Mouse (Mus musculus): Measurements from ENCODE around the gene Runx1.

Runx1 gene

DNA sequence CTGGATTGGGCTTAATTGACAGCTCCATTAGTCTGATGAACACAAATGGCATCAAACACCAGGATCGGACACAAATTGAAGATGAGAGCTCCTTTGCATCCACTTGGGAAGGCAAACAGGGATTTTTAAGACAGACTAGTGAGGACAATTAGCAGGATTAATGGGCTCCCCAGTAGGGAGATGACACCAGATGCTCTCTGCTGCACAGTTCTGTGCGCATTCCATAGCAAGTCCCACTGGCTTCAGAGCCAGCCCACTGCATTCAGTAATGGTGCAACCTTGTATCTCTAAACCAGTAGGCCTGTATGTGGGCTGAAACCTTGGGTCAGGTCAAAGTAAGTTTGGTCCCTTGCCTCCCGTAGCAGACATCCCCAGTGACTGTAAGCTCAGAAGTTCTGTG lies 80.7 kb downstream of the Runx1 start:
- no peak for DNase-seq (ENCODE audit: low spot score in 2 of 2)

DNA sequence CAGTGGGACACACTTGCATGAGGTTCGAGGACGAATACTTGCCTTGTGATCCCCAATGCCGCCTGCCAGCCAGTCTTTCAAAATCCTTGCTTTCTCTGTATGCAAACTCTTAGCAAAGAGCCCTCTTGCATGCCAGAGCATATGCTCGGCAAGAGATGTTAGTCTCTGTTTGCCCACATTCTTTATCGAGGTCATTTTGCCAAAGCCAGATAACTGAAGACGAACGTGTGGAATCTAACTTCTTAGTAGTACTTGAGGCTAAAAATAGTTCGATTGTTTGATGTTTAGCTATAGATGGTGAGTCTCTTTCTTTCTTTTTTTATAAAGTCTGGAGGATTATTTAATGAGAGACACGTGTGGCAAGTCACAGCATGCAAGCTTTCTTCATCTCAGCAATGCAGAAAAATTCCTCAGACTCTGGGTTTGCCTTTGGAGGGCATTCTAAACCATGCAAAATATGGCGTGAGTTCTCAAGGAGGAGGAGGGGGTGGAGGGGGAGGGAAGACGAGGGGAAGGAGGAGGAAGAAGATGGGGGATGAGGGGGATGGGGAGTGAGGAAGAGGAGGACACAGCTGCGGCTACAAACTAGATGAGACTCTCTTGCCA lies 81.7 kb downstream of the Runx1 start:
- DNase-seq (ENCODE audit: low spot score in 2 of 2) = no peak

DNA sequence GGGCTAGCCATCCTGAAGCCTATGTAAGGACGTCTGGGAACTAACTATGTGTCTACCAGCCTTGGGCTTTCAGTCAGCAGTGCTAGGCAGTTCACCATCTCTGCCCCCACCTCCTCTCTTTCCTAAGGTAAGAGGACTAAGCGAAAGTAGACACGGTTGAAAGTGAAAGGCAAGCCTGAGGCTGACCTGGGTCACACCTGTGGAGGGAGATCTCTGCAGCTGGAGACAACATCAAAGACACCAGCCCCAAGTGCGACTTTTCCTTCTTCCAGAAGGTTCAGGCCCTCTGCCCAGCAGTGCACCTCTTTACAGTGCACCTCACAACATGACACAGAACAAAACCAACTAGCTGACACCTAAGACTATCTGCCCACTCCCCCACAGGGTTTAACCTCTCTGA lies 82.2 kb downstream of the Runx1 start:
- DNase-seq (ENCODE audit: low spot score in 2 of 2) = no peak

DNA sequence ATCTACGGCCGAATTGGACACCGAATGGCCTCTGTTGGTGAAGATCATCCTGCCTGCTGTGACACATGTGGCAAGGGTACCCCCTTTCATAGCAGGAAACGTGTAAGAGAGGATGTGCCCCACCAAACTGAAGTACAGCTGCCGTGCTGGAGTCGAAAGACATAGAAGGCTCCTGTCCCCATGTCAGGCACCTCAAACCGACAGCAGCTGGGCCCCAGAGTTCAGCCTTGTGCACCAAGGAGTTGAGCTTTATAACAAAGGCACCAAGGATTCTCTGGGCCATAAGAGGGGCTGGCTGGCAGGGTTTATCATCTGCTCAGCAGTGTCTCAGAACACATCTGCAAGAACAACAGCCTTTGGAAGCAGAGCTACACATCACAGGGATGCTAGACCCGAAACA lies 84.6 kb downstream of the Runx1 start:
- no peak for DNase-seq (ENCODE audit: low spot score in 2 of 2)

DNA sequence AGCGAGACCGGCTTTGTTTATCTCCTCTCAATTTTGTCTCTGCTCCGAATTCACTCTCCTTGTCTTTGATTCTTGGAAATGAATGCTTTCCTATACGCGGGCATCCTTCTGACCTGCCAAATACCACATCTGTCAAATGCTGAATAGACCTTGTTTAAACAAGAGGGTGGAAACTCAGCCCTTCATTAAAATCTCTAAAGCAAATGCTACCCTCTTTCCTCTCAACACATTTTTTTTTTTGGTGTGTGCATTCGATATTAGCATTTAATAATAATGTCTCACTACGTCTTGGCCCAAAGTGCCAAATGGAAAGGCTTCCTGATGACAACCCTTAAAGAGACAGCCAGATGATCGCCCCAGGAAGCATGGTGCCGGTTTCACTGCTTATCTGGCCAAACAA lies 85.4 kb downstream of the Runx1 start:
- DNase-seq (ENCODE audit: low spot score in 2 of 2) = no peak

DNA sequence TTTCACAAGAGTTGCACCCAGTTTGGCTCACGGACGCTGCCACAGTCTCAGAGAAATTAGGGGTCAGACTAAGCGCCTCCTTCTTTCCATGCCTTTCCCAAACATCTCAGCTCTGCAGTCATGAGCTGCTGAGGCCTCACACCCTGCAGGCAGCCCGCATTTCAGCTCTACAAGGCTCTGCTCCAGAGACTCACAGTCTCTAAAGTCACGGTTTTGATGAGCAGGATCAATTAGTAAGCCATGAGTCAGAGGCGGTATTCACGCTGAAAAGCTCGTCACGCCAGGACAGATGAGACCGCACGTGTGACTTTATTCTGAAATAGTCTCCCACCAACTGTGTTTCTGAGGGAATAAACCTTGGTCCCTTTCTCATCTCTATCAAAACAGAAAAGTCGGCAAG lies 86.0 kb downstream of the Runx1 start:
- no peak for DNase-seq (ENCODE audit: low spot score in 2 of 2)

DNA sequence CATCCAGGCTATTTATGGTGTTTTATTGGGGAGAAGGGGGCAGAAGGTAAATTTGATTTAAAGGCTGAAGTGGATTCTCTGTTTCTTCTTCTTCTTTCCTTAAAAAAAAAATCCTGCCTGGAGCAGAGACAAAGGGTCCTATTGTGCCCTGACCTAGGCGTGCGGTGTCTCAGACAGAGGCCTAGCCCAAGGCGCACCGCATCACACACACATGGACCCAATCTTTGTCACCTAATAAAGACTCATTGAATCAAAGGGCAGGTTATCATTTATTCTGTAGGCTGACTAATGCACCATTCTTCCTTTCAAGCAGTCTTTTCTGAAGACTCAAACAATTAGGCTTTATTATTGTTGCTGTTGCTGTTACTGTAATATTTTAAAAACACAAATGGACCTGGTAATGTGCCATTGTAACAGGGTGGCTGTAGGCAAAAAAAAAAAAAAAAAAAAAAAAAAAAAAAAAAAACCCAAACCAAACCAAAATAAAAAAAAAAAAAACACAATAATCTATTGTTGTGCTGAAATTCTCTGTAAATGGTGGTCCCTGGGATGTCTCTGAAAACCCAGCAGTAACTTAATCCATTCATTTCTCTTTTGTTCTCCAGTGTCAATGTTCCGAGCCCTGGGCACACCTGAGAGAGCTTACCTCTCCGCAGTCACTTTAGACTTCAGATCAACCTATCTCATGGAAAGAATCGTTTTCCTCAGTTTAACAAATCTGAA lies 86.7 kb downstream of the Runx1 start:
- no peak for DNase-seq (ENCODE audit: low spot score in 2 of 2)

DNA sequence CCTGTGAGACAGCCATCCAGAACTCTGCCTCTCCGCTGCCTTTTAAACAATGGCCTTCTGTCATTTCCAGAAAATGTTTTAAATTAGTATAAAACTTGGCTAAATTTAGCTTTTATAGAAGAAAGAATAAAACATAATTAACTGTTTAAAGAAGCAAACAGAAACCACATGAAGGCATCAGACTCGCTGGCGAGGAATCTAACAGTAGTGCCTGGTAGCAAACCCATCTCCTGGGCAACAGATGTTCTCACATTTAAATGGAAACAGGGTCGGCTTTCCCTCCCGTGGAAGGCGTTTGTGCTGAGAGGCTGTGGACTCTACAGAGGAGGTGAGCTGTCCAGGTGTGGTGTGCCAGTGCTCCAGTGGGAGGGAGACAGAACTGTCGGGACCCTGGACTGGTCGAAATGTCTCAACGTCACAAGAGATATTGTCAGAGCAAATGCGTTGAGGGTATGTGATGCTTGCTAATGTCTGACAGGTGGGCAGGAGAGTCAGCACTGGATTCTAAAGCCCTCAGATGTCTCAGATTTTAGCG lies 87.4 kb downstream of the Runx1 start:
- DNase-seq (ENCODE audit: low spot score in 2 of 2) = no peak

DNA sequence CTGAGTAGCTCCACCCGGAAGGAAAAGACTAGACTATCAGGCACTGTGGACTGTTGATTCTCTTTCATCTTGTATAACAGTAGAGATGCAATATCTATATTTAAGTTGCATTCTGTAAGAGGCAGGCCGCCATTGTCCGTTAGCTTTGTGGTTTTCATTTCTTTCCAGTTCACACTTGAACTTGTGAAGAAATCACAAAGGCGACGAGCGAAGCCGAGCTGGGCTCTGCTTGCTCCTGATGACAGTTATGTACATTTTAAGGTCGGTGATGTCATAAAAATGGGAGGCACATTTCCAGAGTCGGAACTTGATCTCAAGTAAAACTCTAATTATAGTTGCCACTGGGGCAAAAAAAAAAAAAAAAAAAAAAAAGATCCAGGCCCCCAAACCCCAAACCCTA lies 99.1 kb downstream of the Runx1 start:
- DNase-seq (ENCODE audit: low spot score in 2 of 2) = no peak

DNA sequence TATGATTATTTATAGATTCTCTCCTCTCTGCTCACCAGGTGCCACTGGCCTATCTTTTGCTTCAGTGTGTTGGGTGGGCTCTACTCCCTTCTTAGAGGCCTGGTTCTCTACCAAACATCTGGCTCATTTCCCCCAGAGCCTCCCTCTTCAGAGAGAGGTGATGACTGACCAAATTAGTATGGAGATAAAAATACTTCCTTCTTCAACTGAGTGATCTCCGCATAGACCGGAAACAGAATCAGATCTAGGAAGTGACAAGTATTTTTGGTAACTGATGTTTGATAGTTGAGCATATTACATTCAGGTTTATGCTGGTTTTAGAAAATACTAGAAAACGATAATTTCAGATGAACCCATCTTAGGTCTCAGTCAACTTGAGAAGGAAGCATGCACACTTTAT lies 101.4 kb downstream of the Runx1 start:
- DNase-seq (ENCODE audit: low spot score in 2 of 2) = no peak

DNA sequence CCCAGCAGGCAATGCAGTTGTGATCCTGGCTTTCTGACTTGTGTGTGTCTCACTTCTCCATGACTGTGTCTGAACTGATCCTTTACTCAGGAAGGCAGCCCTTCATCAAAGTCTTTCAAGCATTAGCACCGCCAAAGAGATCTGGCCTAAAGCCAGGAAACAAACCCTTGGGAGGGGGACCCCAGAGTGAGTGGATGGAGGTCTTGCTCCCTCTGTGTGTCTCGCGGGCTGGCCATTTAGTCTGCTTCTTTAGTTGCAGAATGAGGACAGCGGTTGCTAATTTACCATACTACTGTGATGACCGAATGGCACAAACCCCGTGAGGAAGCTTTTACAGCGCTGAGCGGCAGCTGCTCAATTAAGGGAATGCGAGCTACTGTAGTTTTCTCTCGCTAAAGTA lies 105.3 kb downstream of the Runx1 start:
- DNase-seq (ENCODE audit: low spot score in 2 of 2) = no peak

DNA sequence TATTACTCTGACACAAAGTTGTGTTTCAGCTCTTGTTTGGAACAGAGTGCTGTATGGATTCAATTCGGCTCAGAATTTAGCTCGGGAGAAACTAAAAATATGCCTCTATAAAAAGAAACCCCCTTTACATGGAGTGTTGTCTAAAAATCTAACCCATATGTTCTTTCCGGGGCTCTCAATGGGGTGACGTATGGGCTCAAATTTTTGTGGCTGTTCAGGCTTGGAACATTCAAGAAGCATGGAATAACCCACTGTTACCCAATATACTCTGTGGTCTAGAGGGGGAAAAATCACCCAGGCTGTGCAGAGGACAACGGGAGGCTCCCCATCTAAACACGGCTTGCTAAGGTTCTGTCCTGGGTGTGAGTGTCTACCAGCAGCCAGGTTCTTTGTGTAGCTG lies 106.2 kb downstream of the Runx1 start:
- no peak for DNase-seq (ENCODE audit: low spot score in 2 of 2)

DNA sequence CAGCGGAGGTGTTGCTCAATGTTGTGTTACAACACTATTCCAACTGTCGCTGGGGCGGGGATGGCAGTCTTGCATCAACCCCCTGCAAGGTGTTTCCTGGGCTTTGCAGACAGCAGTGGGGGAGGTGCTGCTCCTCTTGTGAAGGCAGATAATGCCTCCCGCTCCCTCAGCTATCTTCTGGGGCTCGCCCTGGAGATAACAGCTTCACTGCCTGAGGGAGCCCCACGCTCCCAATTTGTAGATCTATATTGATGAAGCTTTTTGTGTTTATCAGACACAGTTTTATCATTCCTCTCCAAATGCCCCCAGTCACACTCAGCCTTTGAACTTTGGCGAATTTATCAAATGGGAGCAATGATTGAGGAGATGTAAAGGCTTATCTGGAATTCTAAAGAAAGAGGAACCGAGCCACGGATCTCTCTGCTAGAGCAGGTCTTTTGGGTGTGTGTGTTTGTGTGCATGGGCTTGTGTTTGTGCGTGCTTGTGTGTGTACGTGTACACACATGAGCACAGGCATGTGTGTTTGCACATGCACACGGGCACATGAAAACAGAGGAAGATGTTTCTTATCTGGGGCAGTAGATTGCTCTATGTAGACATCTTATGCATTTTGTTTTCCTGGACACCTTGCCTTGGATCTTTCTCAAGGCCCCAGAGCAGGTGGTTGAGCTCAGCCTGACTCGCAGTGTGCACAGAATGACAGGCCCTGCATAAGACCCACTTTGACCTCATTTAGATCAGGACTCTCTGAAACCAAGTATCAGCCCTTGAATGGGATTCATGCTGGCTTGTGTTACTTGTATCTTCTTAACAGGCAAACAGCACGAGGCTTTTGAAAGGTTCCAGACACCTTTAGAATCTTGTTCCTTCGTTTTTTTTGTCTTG lies 110.1 kb downstream of the Runx1 start:
- DNase-seq (ENCODE audit: low spot score in 2 of 2) = no peak

DNA sequence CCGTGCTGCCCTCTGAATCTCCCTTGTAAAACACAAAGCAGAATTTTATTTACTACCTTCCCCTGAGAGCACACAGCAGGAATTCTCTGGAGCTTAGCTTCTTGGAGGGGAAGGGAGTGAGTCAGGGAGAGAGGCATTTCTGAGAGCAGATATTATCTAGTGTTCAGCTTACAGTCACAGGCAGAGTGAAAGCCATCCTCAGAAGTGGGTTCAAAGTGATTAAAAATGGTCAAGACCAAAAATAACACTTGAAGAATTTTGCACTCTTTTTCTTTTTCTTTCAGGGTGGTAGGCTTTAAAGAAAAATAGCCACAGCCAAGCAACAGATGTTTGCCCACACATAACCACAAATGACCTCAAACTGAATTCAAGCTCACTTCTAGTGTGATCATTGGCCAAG lies 115.8 kb downstream of the Runx1 start:
- DNase-seq (ENCODE audit: low spot score in 2 of 2) = no peak

DNA sequence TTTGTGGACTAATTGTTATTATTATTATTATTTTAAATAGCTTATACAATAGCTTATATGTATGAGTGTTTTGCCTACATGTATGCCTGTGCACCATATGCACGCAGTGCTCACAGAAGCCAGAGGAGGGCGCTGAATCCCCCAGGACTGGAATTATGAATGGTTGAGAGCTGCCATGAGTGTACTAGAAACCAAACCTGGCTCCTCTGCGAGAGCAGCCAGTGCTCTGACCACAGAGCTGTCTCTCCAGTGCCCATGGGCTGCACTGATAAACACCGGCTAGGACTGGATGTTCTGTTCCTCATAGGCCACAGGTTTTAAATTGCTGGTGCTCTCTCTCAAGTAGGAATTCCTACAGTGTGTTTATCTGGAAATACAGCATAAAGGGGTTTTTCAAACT lies 117.2 kb downstream of the Runx1 start:
- no peak for DNase-seq (ENCODE audit: low spot score in 2 of 2)

DNA sequence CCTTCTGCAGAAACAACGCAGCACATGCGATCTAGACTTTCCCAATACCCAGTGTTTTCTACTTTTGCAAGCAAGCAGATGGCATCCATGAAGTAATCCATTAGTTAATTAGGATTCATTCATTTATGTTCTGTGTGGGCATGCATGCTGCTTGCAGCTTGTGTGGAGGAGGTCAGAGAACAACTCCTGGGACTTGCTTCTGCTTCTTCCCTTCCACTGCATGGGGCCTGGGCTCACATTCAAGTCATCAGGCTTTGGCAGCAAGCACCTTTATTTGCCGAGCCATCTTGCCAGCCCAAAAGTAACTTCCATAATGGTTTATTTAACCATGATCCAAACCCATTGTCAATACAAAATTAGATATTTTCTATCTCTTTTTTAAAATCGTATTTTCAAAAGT lies 118.2 kb downstream of the Runx1 start:
- DNase-seq (ENCODE audit: low spot score in 2 of 2) = no peak

DNA sequence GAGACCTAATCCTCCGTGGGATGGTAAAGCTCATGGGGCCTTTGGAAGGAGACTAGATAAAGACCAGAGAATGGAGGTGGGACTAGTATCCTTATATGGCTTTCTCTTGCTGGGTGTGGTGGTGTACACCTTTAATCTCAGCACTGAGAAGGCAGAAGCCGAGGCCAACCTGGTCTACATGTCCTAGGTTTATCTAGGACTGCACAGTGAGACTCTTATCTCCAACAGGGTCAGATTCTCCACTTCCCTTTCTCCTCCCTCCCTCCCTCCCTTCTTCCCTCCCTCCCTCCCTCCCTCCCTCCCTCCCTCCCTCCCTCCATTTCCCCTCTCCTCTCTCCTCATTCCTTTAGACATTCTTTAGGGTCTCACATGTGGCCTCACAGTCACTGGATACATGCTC lies 118.8 kb downstream of the Runx1 start:
- DNase-seq (ENCODE audit: low spot score in 2 of 2) = no peak

DNA sequence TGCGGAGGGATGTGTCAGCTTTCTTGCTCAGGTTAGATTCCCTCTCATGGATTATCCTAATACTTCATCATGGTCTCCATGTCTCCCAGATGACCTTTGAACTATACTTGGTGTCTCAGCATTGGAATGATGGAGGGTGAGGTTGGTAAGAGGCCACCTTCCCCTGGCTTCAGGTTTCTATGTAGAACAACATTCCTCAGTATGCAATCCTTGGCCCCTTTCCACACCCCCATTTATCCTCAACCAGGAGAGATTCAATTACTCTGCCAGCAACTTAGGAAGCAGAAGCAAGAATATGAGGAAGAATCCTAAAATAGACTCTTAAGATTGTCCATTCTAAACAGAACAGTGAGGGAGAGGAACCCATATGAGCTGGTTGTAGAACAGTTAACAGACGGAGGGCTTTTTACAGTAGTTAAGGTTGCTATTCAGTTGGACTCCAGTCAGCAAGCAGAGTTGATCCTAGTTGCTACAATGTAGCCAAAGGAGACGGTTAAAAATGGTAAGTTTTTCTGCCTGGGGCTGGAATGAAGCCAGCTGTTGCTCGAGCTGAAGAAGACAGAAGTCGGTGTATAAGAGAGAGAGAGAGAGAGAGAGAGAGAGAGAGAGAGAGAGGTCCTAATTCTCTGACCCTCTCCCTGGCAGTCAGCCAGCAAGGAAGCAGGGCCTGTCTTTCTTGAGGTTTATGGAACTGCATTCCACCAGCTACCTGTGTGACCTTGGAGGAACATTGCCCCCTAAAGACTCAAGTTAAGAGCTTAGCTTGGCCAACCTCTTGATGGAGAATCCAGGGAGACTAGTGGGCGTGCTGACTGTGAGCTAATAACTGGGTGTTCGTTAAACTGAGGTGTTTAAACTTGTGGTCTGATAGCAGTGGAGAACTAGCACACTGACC lies 120.1 kb downstream of the Runx1 start:
- no peak for DNase-seq (ENCODE audit: low spot score in 2 of 2)

DNA sequence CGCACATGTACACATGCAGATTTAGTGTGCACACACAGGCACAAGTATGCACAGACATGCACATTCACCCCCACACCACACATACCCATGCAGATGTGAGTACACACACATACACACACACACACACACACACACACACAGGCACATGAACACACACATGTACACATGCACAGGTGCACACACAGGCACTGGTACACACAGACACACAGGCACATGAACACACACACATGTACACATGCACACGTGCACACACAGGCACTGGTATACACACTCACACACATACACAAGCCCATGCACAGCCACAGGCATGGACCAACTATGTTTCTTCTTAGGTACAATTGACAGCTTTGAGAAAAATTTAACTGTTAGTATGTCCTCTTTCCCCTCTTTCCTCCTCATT lies 122.1 kb downstream of the Runx1 start:
- DNase-seq (ENCODE audit: low spot score in 2 of 2) = no peak

DNA sequence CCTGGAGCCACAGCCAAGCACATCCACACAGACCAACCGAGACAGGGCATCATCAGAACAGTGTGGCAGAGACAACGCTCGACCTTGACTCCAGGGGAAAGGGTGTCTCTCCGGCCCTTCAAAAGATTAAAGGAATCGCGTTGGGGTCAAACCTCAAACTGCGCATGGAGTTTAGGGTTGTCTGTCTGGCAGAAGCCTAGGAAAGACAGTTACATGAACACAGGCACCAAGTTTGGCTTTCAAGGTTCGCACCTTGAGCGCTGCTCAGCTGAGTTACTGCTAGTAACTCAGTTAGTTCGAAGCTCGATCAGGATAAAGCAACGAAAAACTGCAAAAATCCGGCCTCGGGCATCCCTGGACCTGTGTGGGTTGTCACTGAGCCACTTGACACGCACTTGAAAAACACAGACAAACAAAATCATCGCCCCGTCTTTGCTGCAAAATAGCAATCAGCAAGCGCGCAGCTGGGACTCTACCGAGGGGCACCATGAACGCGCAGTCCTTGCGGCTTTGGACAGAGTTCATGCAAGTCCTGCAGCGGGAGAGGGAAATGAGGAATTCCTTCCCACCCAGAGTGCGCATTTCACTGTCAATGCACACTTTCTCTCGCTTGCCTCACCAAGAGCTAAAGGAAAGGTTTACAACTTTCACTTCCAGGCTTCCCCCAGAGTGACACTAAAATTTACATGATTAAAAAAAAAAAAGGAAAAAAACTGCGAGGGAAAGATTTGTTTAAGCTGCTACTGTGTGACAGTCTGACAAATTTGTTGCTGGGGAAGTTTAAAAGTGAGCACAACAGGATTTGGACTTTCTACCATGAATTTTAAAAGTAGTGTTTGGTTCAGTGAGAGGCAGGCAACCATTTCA lies 126.2 kb downstream of the Runx1 start:
- DNase-seq (ENCODE audit: low spot score in 2 of 2) = no peak

DNA sequence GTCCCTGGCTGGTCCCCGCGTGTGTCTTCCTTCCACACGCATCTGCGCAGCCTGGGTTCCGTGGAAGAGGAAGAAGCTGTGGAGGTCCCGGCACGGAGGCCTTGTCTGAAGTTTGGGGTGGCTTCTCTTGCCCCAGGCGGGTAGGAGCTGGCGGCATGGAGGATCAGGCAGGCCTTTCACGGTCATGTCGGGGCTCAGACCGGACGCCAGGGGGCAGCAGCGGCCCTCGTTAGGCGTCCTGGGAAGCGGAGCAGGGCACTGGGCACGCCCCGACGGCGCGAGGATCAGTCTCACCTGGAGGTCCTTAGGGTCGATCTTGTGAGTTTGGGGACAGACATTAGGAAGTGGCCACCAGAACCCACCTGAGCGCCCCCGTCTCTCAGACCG lies 127.3 kb downstream of the Runx1 start:
- DNase-seq (ENCODE audit: low spot score in 2 of 2) = peak; percentile 86 to 90
